Mouse (Mus musculus) cortical plate, adult 2 months (tissue): ENCODE measurements around the gene Cnmd.

Experiments used
- CTCF ChIP-seq: fragments of 200-500 bp; IDR thresholded peaks from 2 replicates; pipeline ENCODE4 v1.5.1; 2011; ENCODE audit warnings: mild to moderate bottlenecking, control low read depth, low read length; ENCODE audit not compliant: insufficient read depth; ENCODE audit errors: extremely low read depth
- POLR2A ChIP-seq: fragments of 200-500 bp; IDR thresholded peaks from 2 replicates; pipeline ENCODE4 v1.6.1; 2011; ENCODE audit warnings: mild to moderate bottlenecking, low read length, control low read depth; ENCODE audit not compliant: insufficient read depth; ENCODE audit errors: extremely low read depth

- TF ChIP-seq POLR2A (no peak), CTCF (no peak)
Measured at GRCm38 (mm10) chr14:79636814-79637213, 25.2 kb downstream of the Cnmd start.
